Mouse (Mus musculus): ENCODE measurements at regions not wholly inside any gene's neighbourhood (a gene's known extent, or its start where the extent isn't known, plus 50 kb on each side); places are given as distances from the start of the nearest gene placed in this dataset.

DNA sequence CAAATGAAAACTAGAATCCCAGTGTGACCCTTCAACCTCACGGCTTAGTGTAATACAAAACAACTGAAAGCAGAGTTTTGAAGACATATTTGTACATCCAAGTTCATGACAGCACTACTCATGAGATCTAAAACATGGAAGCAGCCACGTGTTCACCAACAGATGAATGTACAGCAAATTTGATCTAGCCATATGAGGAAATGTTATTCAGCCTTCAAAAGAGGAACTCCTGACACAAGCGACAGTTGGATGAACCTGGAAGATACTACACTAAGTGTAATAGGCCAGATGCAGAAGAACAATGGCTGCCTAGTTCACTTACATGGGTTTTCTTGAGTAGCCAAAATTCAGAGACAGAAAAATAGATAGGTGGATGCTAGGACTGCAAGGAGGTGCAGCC lies 212.0 kb upstream of the Cdyl start:
- TF ChIP-seq EP300 (IDR thresholded peaks at IDR 0.05; ENCODE audit: low read depth) (no peak), CTCF (IDR thresholded peaks at IDR 0.05; ENCODE audit: low read depth) (no peak)

Data from heart, postnatal 0 days (tissue).